Mouse (Mus musculus): Measurements from ENCODE around the gene Gm42791.

Gm42791 gene

DNA sequence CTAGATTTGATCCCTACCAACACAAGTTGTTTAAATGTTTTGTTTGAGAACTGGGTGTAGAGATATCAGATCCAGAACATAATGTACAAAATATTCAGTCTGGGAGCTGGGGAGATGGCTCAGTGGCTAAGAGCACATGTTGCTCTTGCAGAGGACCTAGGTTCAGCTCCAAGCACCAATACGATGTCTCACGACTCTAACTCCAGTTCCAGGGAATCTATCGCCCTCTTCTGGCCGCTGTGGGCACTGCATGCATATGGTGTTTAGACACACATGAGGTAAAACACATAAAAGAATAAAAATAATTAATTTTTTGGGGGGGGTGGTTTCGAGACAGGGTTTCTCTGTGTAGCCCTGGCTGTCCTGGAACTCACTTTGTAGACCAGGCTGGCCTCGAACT, 42.5 kb downstream of the Gm42791 start:
- DNase-seq (ENCODE audit: low read depth), result no peak

GRCm38 (mm10) chr5:148951360-148951759, 43.6 kb downstream of the Gm42791 start:
- no peak for DNase-seq (ENCODE audit: low read depth)

DNA sequence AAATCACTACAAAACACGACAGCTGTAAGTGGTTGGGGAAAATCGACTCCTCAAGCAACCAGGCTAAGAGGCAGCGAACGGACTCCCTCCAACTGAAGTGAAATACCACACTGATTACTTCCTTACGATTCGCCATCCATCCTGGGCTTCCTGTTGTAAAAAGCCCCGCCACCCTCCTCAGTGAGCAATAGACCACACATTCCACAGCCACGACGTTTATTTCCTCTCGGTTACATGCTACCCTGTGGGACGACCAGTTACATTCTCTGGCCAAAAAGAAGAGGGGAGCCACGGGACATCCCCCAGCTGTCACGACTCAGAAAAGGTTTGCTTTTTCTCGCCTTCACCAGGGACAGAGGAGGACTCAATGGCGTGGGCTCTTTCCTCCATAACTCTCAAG, 44.9 kb downstream of the Gm42791 start:
- DNase-seq (ENCODE audit: low read depth), result no peak

- DNase-seq (ENCODE audit: low read depth), result no peak
These were observed 46.4 kb downstream of the Gm42791 start for GRCm38 (mm10) chr5:148948577-148948976.

DNA sequence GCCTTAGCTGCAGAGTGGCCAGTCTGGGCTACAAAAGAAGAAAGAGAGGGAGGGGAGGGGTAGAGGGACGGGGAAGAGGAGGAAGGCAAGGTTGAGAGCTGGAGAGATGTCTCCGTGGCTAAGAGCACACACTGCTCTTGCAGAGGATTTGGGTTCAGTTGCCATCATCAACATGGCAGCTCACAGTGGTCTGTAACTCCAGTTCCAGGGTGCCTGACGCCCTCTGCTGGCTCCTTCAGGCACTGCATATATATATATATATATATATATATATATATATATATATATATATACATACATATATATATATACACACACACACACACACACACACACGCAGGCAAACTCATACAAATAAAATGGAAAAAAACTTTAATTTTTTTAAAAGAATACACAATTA, 47.5 kb downstream of the Gm42791 start:
- DNase-seq (ENCODE audit: low read depth), result no peak

- DNase-seq (ENCODE audit: low read depth), result no peak
These were observed 48.2 kb downstream of the Gm42791 start for GRCm38 (mm10) chr5:148946787-148947186.

DNA sequence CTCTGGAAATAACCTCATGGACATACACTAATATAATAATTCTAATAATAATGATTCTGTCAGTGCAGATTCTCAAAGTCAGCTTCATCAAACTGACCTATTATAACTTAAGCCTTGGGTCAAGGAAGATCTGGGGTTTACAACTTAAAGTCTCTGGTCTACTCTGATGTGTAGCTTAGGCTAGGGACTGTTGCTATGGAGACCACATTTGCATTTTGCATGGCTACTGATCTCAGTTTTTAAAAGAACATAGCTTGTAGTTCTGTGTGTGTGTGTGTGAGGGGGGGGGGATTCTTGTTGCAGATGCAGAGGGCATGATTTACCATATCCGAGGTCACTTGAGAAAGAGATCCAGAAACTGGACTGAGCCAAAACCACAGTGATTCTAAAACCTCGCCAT, 49.2 kb downstream of the Gm42791 start:
- DNase-seq (ENCODE audit: low read depth), result no peak

DNA sequence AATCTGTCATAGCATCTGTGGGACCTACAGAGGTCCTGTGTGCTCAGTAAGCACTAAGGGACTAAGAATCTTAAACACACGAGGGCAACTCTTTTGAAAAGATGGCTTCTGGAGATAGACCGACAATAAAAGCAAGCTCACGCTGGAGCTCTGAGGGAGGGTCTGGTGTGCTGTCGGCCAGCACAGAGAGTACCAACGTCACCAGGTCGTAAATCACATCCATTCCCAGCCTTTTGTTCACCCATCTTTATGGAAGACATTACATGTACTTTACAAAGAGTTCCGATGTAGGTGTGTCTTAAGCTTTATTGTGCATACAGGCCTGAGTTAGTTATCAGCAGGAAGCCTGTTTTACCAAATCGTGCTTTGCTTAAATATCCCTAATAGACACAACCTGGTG, 50.9 kb downstream of the Gm42791 start:
- no peak for DNase-seq (ENCODE audit: low read depth)

GRCm38 (mm10) chr5:148943444-148943843, 51.5 kb downstream of the Gm42791 start:
- DNase-seq (ENCODE audit: low read depth), result no peak

DNA sequence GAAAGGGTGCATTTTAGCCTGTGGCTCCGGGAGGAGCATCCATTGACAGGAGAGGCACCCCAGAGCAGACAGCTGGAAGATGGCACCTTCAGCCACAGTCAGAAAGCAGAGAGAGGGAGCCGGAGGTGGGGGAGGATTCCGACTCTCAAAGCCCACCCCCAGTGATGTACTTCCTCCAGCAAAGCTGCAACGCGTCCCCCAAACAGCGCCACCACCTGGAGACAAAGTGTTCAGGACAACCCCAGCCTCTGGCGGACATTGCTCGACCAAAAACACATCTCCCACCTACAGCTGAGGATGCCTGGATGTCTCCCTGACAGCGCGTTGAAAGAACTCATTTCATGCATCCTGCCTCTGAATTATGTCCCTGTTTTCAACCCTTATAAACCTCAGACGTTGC, 52.0 kb downstream of the Gm42791 start:
- no peak for DNase-seq (ENCODE audit: low read depth)

- DNase-seq (ENCODE audit: low read depth), result no peak
These were observed 52.6 kb downstream of the Gm42791 start for GRCm38 (mm10) chr5:148942305-148942704.

DNA sequence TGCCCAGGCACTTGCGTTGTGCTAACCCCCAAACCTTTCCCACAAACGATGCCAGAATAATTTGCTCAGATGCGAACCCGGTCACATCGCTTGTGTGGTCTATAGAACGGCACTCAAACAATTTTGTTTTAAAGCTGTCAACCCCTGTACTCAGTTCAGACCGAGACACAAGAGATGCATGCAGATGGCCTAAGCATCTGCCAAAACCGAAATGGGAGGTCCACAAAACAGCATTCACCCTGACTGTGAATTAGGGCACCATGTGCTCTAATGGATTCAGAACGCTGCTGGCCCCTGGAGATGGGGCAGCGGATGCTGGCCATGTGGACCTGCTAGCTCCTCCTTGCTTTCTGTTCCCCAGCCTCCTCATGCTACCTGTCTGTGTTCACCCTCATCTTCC, 53.1 kb downstream of the Gm42791 start:
- no peak for DNase-seq (ENCODE audit: low read depth)

DNA sequence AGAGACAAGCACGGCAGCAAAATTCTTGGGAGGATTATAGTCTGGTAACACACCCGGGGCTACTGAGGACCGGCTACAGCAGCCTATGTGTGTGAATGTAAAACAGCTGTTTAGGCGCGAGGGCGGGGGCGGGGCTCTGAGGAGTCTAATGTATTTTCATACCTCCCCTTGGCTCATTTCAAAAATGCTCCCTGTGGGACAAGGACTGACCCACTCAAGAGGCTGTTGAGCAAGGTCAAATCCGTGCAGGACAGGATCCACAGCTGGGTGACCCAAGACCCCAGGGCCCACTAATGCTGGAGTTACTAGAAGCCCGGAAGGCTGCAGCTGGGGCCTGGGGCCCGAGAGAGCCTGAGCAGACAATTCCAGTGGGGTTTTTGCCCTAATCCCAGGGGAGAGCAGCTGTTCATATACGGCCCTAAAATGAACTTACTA, 55.0 kb downstream of the Gm42791 start:
- no peak for DNase-seq (ENCODE audit: low read depth)

GRCm38 (mm10) chr5:148936516-148936951, 58.4 kb downstream of the Gm42791 start:
- no peak for DNase-seq (ENCODE audit: low read depth)

- no peak for DNase-seq (ENCODE audit: low read depth)
These were observed 59.1 kb downstream of the Gm42791 start for GRCm38 (mm10) chr5:148935871-148936270.

- no peak for DNase-seq (ENCODE audit: low read depth)
These were observed 59.7 kb downstream of the Gm42791 start for GRCm38 (mm10) chr5:148935071-148935821.

GRCm38 (mm10) chr5:148934457-148934856, 60.5 kb downstream of the Gm42791 start:
- no peak for DNase-seq (ENCODE audit: low read depth)

DNA sequence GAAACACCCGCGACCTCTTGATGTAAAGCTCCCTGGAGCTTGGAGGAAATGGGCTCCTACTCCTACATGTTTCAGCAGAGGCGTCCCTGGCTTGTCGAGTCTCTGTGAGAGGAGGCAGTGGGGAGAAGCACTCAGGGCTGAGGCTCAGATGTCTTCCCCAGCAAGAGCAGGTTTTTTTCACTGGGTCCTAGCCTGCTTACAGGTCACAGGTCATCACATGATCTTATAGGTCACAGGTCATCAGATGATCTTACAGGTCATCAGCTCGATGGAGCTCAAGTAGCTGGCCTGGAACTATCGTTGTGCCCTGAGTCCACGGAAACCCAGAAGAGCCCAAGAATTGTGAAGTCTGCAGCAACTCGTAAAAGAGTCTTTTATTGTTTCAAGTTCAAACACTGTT, 61.2 kb downstream of the Gm42791 start:
- DNase-seq (ENCODE audit: low read depth), result no peak

- DNase-seq (ENCODE audit: low read depth), result no peak
These were observed 63.6 kb downstream of the Gm42791 start for GRCm38 (mm10) chr5:148931301-148931700.

- DNase-seq (ENCODE audit: low read depth), result no peak
These were observed 65.9 kb downstream of the Gm42791 start, which contains the start of gene Katnal1 for GRCm38 (mm10) chr5:148929116-148929449. Gene Katnal1, minus strand, starts transcription at chr5:148929320.

DNA sequence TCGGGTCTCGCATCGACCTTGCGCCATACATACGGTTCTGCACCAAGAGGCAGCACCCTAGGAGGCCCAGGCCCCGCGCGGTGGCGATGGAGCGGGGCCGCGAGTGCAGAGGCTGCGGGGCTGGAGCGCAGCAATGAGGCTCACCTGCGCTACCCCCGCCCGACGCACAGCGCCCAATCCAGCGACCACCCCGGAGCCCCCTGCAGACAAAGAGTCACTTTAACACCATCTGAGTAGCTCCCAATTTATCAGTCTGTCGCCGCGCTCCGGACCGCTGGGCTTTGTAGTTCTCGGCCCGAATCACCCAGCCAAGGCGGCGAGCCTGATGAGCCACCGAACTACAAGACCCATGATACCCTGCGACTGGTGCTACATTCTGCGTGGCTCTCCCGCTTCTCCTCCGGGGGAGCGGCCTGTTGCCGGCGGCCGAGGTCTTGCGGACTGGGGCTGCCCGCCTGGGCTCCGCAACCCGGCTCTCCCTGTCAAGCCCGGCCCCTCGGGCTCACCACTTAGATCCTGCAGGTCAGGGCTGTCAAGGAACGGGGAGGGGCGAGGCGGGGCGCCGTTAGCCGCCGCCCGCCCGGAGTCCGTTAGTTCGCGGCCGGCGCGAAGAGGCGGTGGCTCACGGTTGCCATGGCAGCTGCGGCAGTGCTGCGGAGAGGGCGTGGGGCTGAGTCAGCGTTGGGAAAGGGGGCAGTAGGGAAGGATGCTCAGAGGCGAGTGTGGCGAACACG, 66.4 kb downstream of the Gm42791 start:
- DNase-seq (ENCODE audit: low read depth), result peak; percentile 89

DNA sequence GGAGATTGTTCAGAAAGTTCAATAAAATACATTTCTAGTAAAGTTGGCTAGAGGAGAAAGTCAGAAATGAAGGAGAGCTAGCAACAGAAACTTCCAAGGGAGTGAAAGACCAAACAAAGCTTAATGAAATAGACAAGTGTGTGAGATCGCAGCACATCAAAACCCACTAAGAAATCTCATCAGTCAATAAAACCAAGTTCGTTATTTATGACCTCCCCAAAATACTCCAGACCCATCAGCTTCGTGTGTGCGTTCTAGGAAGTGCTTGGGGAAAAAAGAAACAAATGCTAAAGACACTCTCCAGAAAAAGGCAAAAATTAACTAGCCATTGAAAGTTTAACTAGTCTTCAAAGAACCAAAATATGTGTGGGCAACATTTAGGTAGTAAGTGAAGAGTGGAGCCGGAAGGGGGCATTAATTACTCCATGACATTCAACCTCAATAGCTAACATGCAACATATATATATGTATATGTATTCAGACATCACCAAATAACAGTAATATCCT, 67.2 kb downstream of the Gm42791 start:
- DNase-seq (ENCODE audit: low read depth), result no peak

DNA sequence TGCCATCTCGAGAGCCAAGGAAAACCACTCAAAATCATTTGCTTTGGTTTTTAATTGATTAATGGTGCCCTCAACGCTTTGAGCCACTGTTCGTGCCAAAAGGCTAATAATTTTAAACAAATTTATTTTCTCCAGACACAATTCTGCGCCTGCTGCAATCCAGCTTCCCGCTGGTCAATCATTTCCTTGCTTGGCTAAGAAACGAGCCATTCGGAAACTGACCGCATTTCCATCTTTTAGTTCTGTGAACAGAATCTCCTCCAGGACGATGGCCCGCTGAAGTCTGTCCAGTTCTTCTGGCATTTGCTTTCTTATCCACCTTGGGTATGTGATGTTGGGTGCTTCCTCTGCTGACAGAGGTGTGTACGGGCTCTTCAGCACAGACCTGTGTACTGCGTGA, 70.4 kb downstream of the Gm42791 start:
- no peak for DNase-seq (ENCODE audit: low read depth)
